In genomic region chr3:134509702-134510101, GRCm38 (mm10) we compare ENCODE assay signal across 16 mouse cellular contexts.
"Had no signal": no experiment of that assay in that cellular context is flagged by ENCODE, and none has a peak within 500 bp of the region (broad histone marks: within the 10 kb centered on the region; RNA-seq: fewer than 3 reads in every experiment).

No protein-coding gene starts in this region.

- ATAC-seq: hindbrain, embryonic 16.5 days; inflammation-experienced regulatory T-cells, adult 6 months; intestine, embryonic 15.5 days; intestine, postnatal 0 days had no signal

- DNase-seq: gastrocnemius, adult 2 months; gastrocnemius, postnatal 10 days; gastrocnemius, postnatal 25 days; heart, adult 18-20 months; heart, postnatal 4 days; kidney, adult 18-20 months; kidney, adult 8-10 months; kidney, postnatal 10 days; kidney, postnatal 25 days; kidney, postnatal 4 days; liver; liver, embryonic 13.5 days had no signal
